Mouse (Mus musculus) T-helper 1 cell (primary cell): ENCODE measurements around the gene Olfr455.

Experiments used
- in situ Hi-C: fragments of 300-600 bp; cut with MboI, MseI; formaldehyde crosslinking; loops from one replicate; pipeline ENCODE4 v1.15.1; 2025; ENCODE audit warnings: high pct_unique_total_duplicates

Gene Olfr455

DNA sequence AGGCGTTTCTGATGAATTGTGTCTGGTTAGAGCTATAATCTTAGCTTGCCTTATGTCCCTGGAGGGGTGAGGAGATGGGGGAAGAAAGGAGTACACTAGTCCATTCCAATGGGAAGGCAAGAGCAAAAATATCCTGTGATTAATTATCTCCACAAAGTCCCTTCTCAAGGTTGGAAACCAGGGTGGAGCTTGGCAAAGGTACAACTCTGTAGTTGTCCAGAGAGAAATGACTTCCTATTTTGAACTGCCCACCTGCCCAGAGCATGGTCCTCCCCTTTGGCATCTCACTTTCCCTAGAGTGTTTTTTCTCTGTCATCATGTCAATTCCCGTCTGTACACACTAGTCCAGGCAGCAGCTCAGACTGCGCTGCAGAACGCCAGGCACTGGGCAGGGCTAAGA, at the start of gene Olfr455:
Gene Olfr455, minus strand, starts transcription at position 127 of the 400 bp plus-strand sequence.
- in situ Hi-C loops, result no loop called here

DNA sequence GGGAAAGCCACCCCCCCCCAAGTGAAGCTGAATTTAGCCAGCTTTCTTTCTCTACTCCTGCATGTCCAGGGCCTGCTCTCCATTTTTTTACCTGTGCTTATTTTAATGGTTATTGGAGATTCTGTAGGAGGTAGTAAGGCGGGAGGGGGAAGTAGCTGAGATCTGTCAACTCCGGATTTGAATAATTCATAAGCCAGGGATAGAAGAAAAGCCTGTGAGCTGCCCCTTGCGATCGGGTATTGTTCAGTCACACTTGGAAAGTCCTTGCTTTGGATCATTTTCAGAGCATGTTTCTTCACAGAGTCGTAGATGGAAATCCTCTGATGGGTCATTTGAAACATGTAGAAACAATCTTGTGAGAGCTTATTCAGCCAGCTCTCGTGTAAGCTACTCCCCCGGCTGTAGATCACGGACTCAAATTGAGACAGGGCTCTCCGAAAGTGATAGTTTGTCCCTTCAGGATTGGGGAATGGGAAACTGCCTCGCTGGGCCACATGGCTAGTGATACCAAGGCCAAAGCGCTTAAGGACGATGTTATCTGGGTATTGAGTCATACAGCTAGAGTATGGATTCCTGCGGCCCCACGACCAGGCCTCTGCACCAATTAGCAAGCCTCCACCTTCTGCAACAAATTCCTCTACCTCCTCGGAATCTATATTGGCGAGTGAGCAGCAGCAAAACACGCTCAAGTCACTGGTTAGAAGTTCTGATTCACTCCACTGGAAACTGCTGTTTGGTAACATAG, 45.9 kb upstream of the Olfr455 start:
- in situ Hi-C loops, result no loop called here

GRCm38 (mm10) chr6:42586569-42586968, 39.2 kb upstream of the Olfr455 start:
- in situ Hi-C loops, result loop anchor here (5.0 to 10.0 kb wide), 2 partner anchors 94 to 272 kb away; no protein-coding TSS in a partner anchor

DNA sequence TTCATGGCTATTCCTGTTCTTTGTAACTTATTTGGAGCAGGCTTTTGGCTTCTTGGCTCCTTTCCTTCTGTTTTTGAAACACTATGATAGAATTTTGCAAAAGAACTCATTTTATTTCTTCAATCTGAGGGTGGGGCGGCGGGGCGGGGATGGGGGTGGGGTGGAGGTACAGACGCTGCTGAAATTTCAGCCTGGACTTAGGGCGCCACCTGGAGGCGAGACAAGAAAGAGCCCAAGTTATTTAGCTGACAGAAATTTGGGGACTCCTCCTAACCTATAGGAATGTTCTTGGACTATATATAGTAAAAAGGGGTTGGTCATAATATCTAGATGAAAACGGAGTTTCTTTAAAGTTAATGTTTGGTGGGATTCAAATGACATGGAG, 36.1 kb upstream of the Olfr455 start:
- in situ Hi-C loops, result loop anchor here (5.0 to 10.0 kb wide), 2 partner anchors 269 to 356 kb away; no protein-coding TSS in a partner anchor

- in situ Hi-C loops, result loop anchor here (5.0 to 10.0 kb wide), 2 partner anchors 268 to 356 kb away; no protein-coding TSS in a partner anchor
Observed at GRCm38 (mm10) chr6:42582741-42583487, 35.5 kb upstream of the Olfr455 start.

DNA sequence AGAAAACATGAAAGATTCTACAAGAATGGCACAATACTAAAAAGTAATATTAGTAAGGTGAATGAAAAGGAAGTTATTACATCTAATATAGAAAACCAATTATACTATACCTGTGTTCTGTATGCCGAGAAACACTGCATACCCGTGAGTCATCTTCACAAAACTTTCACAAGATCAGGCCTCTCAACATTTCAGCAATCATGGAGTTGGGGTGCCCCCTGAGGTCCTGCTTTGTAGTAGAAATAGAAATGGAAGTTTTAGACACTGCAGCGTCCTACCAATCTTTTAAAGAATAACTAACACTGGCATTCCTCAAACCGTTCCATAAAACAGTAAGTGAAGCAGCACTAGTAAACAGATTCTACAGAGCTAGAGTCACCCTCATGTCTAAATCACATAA, 31.3 kb upstream of the Olfr455 start:
- in situ Hi-C loops, result no loop called here

DNA sequence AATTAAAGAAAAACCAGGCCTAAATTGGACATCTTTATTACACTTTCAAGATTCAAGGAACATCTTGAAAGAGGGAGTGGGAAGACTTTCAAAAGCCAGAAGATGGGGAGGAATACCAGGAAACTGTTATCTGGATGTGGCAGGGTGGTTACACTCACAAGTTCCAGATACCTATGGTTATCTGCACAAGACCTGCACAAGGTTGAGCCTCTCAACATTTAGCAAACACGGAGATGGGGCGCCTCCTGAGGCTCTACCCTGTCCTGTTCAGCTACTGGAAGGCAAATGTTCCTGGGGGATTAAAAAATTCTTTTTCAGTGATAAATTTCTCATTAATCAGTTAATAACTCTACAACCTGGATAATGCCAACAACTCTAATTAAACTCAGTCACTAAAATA, 30.0 kb upstream of the Olfr455 start:
- in situ Hi-C loops, result no loop called here

DNA sequence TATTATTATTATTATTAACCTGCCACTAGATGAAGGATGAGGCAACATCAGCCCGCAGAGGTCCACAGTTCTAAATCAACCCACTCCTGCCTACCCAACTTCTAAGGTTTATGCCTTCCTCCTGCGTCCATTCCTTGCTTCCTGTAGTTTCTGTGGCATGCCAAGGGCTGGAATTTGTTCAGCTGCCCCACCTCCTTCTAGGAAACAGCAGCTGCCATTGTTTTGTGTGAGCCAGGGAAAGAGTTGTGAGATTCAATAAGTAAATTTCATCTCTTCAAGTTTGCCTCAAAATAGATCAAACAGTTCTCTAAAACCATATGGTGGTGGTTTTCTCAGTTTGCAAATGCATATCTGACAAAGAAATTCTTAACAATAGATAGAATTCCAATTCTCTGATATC, 20.8 kb upstream of the Olfr455 start:
- in situ Hi-C loops, result loop anchor here (10.0 kb wide), 1 partner anchor 1327 kb away; no protein-coding TSS in a partner anchor

DNA sequence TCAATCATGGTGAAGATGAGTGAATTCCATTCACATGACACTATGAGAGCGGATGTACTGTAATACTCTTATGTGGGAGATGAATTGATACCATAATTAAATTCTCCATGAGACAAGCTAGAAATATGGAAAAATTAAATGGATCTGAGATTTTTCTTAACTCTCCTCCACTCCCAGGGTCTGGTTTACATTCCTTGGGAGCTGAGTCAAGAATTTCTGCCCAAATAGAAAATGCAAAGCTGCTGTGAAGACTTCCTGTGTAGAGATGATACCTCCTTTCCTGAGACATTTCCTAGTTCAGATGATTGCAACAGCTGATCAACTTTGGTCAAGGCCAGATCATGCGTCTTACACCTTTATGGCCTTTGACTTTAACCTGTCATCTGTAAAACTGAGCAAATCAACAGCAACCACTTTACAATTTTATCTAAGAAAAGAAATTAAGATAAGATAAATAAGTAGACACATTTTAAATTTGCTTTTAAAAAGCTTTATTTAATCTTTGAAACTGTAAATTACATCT, 18.8 kb upstream of the Olfr455 start:
- in situ Hi-C loops, result loop anchor here (10.0 kb wide), 1 partner anchor 1329 kb away; no protein-coding TSS in a partner anchor

DNA sequence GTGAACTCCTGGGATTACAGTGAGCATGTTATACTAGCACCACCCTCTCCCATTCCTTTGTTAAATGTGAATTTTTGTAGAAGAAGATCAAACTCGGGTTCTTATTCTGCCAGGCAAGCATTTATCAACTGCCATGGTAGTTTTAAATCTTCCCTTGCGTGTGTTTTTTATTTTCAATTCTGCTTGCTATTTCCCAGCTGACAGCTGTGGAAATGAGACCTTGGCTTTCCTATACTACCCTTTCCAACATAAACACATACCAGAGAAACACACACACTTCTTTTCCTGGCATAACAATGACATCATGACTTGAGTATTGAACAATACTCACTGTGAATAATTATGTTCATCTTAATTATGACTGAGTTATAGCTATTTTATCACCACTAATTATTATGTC, 14.9 kb upstream of the Olfr455 start:
- in situ Hi-C loops, result loop anchor here (10.0 kb wide), 1 partner anchor 1333 kb away; no protein-coding TSS in a partner anchor

GRCm38 (mm10) chr6:42560885-42561284, 13.5 kb upstream of the Olfr455 start:
- in situ Hi-C loops, result loop anchor here (10.0 kb wide), 1 partner anchor 1334 kb away; no protein-coding TSS in a partner anchor

GRCm38 (mm10) chr6:42558641-42559040, 11.3 kb upstream of the Olfr455 start:
- in situ Hi-C loops, result no loop called here

GRCm38 (mm10) chr6:42546180-42546579, 1.2 kb downstream of the Olfr455 start:
- in situ Hi-C loops, result no loop called here

DNA sequence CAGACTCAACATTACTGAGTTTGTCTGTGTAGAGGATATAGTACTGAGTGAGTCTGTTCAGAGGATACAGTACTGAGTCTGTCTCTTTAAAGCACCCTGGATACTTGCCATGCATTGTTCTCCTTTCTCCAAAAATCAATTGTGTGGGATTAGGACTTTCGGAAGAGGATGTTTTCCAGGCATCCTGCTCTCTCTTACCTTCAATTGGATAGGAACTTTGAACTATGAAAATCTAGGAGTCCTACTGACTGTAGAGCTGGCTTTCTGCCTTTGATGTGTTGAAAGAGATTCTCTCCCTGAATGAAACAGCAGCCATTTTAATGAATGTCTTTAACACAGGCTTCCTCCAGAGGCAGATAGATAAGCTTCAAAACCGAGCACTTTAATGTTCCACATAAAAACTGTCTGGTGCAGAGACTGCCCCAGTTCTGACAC, 1.9 kb downstream of the Olfr455 start:
- in situ Hi-C loops, result no loop called here

GRCm38 (mm10) chr6:42544846-42545245, 2.5 kb downstream of the Olfr455 start:
- in situ Hi-C loops, result no loop called here

DNA sequence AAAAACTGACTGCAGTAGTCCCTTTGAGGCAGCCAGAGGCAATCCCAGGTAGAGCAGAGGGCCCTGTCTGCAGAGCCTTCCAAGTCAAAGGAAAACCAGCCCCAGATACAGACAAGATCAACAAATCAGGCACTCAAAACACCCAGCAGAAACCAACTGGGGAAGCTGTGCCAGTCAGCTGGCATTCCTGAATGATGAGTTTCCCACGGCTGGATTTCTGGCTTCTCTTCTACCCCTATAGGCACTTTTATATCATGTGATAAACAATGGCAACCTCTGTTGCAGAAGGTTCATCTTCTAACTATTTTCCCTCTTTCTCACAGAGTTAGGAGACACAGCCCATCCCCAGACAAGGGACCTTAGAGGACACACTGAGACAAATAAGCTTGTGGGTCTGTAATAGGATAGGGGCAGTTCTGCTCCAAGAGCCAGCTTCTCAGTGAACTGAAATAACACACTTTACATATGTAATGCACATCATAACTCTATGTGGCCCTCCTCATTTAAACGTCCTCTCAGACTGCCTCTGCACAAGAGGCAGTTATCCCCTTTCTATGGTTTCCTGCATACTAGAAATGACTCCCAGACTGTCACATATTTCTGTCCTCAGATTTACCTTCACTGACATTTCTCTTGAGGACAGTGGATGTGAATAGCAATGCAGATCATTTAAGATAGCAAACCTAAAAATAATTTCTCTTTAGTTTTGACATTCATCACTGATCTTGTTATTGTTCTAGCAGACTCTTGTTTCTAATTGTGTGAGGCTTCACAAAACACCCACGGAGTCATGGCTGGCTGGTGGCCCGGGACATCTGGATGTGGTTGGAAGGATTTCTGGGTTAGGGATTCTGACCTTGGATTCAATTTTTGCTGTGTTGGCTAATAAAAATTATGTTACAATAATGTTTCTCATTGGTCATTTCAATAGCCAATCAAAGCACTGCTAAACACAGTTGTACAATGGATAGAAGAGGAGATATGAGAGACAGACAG, 5.1 kb downstream of the Olfr455 start:
- in situ Hi-C loops, result no loop called here

- in situ Hi-C loops, result no loop called here
Observed at GRCm38 (mm10) chr6:42540681-42541080, 6.7 kb downstream of the Olfr455 start.

DNA sequence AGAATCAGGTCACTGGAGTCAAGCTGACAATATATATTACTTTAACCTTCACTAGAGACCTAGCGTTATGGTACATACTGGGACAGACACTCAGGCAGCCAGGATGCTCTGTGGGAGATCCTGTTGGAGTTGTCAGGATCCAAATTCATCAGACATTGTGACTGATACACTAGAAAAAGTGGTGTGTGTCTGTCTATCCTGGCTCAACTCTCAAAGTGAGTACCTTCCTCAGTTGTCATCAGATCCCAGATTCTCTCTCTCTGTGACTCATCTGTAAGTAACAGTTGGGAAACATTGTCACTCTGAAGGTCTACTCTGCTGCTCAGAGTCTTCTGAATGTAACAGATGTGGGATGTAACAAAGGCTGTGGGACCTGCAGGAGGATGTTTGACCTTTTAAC, 7.7 kb downstream of the Olfr455 start:
- in situ Hi-C loops, result no loop called here

DNA sequence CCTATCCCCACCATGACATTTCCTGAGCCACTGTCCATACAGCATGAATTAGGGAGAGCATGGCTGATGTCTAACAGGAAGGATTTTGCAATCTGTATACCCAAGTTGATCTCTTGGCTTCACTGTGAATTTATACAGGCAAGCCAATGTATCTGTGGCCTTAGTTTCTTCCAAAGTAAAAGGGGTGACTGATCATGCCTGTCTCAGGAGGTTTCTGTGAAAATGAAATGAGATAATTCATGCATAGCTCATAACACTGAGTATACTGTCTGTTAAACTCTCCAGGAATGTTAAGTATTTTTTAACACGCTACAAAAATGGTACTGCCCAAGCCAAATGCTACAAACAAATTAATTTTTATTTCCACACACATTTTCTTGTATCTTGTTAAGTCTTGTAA, 33.9 kb downstream of the Olfr455 start:
- in situ Hi-C loops, result no loop called here

GRCm38 (mm10) chr6:42509311-42509710, 38.1 kb downstream of the Olfr455 start:
- in situ Hi-C loops, result no loop called here

- in situ Hi-C loops, result no loop called here
Observed at GRCm38 (mm10) chr6:42503478-42503877, 43.9 kb downstream of the Olfr455 start.
